Mouse (Mus musculus) heart, adult 2 months (tissue): ENCODE results near the gene 4933415A04Rik.

Experiments used
- CTCF ChIP-seq: fragments of 200-600 bp; IDR thresholded peaks from 2 replicates; pipeline ENCODE4 v1.8.1; 2022; ENCODE audit warnings: antibody characterized with exemption, mild to moderate bottlenecking, moderate library complexity
- POLR2A ChIP-seq: fragments of 200-500 bp; IDR thresholded peaks from 2 replicates; pipeline ENCODE4 v1.6.1; 2011; ENCODE audit warnings: mild to moderate bottlenecking, low read depth, low read length, control low read depth; ENCODE audit not compliant: insufficient read depth

- TF ChIP-seq POLR2A: no peak
- no peak for TF ChIP-seq CTCF
Observed at GRCm38 (mm10) chr11:43569595-43569994, 17.2 kb upstream of the 4933415A04Rik start.
